Mouse (Mus musculus): ENCODE results near the gene Fam178b.

Gene Fam178b

GRCm38 (mm10) chr1:36682620-36683355, at the start of gene Fam178b:
TSS of gene Fam178b (minus strand) at chr1:36683183.
- no peak for DNase-seq

DNA sequence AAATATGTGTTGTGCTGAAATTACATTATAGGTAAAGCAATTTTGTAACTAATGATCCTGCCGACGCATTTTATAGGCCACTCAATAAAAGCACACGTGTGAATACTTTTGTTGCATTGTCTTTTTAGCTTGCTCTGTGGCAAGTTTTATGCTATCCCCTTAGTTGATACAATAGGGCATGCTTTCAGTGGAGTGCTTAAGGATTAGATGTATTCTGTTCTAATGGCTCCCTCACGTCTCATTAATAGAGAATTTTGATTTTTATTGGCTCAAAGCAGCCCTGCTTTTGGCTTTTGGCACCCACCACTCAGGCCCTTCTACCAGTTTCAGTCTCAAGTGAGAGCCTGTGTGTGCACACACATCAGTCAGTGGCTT, 41.1 kb upstream of the Fam178b start:
- no peak for DNase-seq

GRCm38 (mm10) chr1:36723146-36724056, 40.4 kb upstream of the Fam178b start:
- no peak for DNase-seq

GRCm38 (mm10) chr1:36718786-36719185, 35.8 kb upstream of the Fam178b start:
- no peak for DNase-seq

- no peak for DNase-seq
Observed at GRCm38 (mm10) chr1:36714311-36714710, 31.3 kb upstream of the Fam178b start, which contains the start of gene Actr1b. TSS of gene Actr1b (minus strand) at chr1:36714422.

- no peak for DNase-seq
Observed at GRCm38 (mm10) chr1:36711104-36711503, 28.1 kb upstream of the Fam178b start.

GRCm38 (mm10) chr1:36709854-36710280, 26.9 kb upstream of the Fam178b start, which contains the start of gene 4933424G06Rik:
TSS of gene 4933424G06Rik (plus strand) at chr1:36710149.
- peak; percentile 99 for DNase-seq

DNA sequence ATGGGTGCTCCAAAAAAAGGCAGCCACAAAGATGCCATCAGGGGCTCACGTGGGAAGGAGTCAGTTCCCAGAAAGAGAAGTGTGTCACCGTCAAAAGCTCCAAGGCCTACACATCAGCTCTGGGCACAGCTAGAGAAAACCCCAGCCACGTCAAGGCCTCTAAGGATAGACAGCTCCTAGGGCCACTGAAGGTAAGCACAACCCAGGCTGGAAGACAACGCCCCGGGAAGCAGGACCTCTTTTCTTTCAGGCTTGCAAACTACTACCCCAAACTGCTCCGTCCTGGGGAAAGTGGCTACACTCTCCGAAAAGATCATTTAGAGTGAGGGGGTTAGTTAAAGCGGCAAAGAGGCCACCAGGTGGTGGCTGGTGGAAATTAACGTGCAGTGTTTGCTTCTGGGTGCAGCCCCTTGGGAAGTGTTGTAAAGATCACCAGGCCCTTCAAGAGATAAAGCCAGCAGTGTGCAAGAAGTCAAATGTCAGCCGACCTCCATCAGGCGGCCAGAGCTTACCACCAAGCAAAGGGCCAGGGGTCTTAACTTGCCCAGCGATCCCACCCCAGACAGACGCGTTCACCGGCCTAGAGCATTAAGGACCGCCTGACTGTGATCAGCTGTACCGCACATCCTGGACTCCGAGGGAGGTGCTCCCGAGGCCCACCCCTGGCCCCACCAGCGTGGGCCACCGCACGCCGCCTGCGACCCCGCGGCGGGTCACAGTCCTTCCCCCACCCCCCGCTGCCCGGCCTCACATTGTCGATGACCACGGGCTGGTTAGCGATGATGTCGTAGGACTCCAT, 26.3 kb upstream of the Fam178b start:
- peak; percentile 30 for DNase-seq

- no peak for DNase-seq
Observed at GRCm38 (mm10) chr1:36708626-36709025, 25.6 kb upstream of the Fam178b start.

GRCm38 (mm10) chr1:36707797-36708196, 24.8 kb upstream of the Fam178b start:
- no peak for DNase-seq

DNA sequence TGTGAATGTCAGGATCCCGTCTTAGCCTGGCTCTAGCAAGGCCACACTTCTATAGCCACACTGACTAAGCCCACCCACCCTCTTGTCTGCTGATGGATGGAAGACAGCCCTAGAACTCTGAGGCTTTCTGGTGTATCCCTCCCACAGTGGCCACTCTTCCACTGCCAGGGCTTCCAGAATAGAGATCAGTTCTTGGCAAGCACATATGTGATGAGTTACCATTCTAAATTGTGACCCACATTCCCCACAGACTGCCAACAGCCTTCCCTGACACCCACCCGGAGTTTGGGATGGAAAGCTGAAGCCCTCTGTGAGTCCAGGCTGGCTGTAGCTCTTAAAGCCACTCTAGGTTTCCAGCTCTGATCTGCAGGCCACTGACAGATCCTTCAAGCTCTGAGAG, 24.2 kb upstream of the Fam178b start:
- DNase-seq: no peak

GRCm38 (mm10) chr1:36697030-36697429, 14.0 kb upstream of the Fam178b start:
- no peak for DNase-seq

DNA sequence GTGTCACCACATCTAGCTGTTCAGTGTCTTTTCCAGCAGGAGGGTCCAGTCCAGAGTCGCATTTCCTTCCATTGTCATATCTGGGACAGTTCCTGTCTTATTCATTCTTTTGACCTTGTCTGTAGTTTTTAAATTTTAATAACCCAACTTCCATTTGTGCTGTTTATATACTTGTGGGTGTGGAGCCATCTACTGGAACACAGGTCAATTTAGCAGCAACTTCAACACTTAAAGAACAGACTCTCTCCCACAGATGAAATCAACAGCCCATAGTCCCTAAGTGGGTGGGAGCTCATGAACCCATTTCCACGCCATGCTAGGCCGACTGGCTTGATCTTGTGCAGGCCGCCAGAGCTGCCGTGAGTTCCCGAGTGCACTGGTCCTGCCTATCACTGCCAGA, 13.4 kb upstream of the Fam178b start:
- no peak for DNase-seq

GRCm38 (mm10) chr1:36694871-36695270, 11.9 kb upstream of the Fam178b start:
- DNase-seq: no peak

DNA sequence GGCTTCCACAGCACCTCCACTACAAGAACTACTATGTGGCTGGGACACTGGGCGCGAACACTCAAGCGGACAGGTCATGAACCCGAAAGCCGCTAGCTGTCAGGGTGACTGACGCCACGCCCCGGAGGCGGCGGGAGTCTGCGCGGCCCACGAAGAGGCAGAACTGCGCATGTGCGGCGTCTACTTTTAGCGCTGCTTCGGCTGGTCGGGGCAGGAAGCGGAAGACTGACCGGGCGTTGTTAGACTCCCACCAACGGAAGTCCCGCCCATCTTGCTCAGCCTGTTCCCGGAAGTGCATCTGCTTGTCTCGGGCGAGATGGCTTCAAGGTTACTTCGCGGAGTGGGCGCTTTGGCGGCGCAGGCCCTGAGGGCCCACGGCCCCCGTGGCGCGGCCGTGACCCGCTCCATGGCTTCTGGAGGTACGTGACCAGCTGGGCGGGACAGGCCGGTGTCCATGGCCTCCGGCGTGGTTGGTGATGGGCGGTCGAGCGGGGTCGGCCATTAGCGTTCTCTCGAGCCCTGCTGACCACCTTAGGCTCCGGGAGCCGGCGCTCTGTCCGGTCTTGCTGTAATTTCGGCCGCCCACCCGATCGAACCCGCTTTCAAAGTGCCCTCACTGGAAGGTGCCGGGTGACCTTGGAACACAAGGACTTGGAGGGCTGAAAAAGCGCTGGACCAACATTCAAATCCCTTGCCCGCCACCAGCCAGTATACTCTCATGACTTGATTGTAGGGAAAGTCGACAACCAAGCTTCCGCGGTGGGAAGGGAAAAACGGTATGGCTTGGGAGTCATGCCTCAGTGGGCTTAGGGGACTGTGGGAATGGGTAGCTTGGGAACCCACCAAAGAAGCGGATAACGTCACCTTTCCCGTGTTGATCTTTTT, 8.5 kb upstream of the Fam178b start, which contains the start of gene Cox5b:
Gene Cox5b (plus strand): TSS at position 179 of the 885 bp plus-strand sequence.
- DNase-seq: peak; percentile 98

DNA sequence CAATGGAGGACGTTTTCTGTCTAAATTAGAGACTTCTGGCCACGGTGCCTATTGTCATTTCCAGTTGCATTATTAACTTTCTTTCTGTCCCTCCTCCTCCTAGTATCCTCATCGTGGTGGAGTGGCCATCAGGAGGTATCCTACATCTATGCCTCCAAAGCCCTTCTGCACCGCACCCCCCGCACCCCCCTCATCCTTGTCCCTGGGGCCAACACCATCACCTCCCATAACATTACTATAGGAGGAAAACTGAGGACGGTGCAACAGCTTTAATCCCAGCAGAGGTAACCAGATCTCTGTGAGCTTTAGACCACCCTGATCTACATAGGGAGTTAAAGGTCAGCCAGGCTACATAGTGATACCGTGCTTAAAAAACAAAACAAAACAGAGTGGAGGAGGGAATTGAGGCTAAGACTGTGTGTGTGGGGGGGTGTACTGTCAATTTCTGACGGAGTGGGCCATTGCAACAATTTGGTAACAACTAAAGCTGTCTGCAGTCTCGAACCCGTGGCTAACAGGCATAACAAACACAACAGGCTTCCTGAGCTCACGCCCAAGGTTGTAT, 7.8 kb upstream of the Fam178b start:
- DNase-seq: no peak

- DNase-seq: peak; percentile 83
Observed at GRCm38 (mm10) chr1:36683810-36684467, 956 bp upstream of the Fam178b start.

DNA sequence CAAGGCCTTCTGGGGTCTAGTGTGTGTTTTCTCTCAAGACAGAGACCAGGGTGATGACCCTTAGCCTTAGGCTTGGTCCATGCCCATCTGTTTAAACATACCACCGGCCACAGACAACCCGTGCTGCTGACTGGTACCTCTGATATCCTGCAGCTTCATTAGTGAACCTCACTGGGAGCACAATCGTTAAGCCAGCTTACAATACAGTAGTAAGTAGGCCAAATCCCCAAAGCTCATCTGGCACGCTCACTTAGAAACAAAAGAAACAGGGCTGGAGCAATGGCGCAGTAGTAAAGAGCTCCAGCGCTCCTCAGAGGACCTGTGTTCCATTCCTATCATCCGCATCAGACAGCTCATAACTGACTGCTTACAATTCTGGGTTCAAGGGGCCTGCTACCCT, 2.1 kb downstream of the Fam178b start:
- no peak for DNase-seq

- no peak for DNase-seq
Observed at GRCm38 (mm10) chr1:36674936-36675335, 8.0 kb downstream of the Fam178b start.

DNA sequence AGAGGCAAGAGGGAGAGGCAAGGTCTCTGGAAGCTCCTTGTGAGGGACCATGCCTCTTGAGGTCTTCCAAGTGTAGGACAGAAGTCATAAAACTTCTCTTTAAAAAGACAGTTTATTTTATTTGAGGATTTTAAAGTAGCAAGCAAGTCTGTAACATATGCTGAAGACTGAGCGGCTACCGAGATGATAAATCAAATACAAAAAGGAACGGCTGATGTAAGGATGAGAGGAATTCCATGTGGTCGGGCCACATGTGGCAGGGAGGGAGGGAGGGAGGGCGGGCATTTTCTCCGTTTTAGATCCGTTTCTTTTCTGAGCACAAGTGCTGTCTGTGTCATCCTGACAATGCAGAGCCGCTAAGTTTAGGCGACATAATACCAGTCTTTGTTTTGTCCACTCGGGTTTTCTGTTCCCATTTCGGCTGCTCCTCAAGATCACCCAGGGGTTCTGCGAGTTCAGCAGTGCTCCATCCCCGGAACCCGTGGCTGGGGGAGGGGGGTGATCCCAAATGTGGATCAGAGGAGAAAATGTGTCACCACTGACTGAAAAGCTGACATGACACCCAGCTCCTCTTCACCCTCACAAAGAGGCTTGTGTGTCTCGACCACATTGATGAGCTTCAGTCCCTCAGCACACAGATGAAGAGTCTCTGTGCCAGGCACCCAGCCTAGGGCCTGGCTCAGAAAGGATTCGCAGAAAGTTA, 10.2 kb downstream of the Fam178b start:
- DNase-seq: no peak

All from lung, postnatal 14 days (tissue).